Mouse (Mus musculus): ENCODE data around the gene Cd207.

Gene Cd207

GRCm38 (mm10) chr6:83677757-83678156, at the start of gene Cd207:
Cd207 (minus strand) TSS chr6:83677857.
- no peak for DNase-seq

- DNase-seq, result no peak
Measured at GRCm38 (mm10) chr6:83727178-83727577, 49.5 kb upstream of the Cd207 start.

GRCm38 (mm10) chr6:83722526-83722925, 44.9 kb upstream of the Cd207 start:
- DNase-seq, result no peak

DNA sequence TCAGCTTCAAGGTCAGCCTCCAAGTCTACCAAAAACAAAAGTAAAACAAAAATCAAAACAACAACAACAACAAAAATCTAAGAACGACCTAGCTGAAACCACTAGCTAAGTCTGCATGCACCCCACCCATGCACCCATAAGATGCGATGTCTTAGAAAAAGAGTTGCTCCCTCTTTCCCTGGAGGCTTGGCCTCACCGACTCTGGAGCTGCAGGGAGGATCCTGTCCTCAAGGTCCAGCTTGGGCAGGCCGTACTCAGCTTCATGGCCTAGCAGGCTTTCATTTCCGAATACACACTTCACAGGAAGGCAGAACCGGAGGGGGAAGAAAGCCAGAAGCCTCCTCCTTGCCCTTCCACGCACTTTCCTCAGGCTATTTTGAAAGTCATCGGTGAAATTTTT, 39.4 kb upstream of the Cd207 start:
- no peak for DNase-seq

DNA sequence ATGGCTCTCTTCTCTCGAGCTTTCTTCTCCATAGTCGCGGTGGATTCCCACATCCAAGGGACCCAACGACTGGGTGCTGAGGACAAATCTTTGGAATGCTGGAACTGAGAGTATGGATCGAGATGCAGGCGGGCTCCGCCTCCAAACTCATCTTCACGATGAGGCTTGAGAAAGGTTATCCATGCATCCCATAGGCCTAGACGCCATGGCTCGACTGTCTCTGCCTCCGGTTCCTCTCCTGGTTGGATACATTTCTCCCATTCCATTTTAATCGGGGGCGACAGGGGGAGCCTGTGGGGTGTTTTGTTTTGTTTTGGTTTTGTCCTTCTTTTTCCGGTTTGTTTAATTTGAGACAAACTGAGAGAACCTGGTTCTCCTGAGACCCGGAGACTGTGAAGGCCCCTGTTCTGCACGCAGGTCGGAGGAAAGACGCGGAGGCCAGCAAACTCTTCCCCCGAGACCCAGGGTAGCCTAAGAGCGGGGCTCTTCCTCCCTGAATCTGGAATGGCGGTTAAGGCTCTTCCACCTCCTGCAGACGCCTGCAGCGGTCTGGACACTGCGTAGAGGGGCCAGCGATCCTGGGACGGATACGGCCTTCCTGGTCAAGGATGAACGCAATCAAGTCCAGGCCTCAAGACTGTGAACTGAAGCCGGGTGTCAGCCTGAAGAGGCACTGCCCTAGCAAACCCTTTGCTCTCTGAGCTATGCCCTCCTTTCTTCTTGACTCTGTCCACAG, 38.0 kb upstream of the Cd207 start:
- no peak for DNase-seq

DNA sequence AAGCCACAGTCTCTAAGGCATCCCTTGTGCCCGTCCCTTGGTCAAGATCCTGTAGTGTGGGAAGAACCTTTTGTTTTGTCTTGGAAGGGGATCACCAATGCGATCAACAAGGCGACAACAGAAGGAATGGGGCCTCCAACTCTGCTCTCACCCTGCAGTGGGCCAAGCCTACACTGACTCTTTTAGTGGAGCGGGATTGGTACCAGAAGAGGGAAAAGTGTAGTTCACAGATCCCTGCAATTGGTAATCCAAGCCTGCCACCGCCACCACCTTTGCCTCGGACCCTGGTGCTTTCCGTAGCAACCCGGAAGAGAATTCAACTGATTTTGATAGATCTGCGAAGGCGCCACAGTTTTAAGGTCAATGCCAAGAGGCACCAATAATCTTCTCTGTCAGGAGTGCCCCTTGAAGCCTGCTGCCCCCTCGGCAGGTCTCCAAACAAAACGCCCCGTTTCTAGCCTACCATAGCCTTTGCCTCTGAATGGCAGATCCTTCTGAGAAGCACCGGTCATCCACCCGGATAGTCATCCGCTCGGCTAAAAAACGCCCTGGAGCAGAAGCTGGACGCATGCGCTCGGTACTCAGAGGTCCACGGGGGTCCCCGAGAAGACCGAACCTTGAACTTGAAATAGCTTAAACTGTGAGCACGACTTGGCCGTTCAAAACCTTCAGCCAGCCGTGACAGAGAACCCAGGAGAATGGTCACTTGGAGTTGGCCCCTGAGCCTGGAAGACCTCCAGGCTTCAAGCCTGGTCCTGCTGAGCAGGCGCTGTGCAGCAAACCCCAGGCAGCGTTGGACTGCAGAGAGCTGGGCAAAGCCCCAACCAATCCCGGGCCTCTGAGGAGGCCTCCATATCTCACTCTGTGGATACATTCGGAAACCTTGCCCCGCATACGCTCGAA, 36.8 kb upstream of the Cd207 start:
- DNase-seq, result no peak

DNA sequence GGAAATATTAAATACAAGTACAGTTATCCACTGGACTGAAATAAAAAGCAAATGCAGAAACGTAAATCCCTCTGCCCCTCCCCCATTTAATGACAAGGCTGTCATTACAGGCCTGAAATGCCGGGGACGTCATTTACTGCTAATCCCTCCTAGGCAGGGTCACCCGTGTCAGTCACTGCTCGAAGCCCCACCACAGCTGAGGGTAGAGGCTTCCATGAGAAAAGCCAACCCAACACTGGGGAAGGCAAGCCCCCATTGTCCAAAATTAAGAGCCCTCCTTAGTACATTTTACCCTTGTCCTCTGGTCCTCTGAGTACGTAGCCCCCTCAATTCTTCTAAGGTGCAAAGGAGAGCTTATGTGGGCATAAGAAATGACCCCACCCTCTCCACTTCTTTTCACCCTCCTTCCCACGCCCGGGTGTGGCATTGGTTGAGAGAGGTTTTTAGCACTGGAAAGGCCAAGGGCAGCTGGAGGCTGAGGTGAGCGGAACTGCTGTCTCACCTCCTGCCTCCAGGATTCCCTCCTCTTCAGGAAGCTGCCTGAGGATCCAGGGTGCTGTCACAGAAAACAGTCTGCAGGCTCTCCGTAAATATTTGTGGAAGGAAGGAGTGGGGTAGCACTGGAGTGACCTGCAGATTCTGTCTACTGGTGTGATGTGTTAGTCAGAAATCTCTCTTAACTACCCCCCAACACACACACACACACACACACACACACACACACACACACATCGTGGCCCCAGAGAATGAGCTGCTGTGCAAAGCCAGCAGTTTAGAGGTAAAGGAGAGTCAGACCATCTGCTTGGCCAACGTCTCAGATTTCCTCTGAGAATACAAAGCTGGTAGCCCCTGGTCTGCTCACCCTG, 35.8 kb upstream of the Cd207 start:
- DNase-seq, result no peak

- DNase-seq, result no peak
Measured at GRCm38 (mm10) chr6:83711725-83712475, 34.2 kb upstream of the Cd207 start.

DNA sequence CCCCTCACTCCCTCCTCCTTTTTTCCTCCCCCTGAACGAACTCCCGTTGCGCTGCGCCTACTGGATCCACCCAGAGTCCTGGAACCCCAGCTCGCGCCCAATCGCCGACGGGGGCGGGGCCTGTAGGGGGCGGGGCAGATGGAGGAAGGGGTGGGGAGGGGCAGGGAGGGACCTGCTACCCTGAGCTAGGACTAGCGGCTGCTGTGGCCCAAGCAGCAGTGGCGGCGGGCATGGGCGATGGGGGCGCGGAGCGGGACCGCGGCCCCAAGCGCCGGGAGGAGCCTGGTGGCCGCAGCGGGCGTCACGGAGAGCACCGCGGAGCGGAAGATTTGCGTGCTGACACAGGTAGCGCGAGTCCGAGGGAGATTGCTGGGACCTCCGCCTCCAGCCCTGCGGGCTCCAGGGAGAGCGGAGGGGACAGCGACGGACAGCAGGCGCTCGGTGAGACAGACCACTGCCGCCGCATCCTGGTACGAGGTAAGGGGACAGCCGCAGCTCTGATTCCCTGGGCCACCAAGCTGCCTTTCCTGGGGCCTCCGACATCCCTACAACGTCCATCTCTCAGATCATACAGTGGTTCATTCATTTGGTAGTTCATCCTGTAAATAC, 33.5 kb upstream of the Cd207 start, which contains the start of gene Vax2:
TSS of gene Vax2 (plus strand) at position 198 of the 609 bp plus-strand sequence.
- peak; percentile 72 for DNase-seq

DNA sequence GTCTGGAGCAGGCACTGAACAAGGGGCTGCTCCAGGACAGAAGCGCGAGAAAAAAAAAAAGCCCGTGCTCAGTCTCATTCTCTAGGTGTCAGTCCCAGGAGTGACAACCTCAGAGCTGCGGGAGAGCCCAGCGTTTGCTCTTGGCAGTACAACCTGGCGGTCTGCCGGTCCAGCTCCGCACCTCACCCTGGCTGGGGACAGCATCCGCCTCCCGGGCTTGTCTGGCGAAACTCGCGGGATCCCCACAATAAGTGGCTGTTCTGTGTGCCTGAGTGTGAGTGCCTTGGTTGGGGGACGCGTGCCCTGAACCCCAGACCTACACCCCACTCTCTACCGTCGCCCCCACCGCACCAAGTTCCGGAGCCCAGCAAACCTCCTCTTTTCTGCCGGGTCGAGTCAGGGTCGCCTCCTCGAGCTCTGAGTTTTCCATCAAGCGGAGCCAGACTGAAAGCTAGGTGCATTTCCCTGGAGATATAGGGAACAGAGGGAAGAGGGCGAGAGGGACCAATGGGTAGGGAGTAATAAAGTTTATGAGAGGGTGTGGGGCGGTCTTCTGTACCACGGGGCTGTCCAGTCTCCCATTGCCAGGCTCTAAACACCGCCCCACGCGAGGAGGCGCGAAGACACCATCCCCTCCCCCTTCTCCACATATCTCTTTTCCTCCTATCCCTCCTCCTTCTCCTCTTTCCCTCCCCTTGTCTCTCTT, 32.9 kb upstream of the Cd207 start:
- DNase-seq, result peak; percentile 36

DNA sequence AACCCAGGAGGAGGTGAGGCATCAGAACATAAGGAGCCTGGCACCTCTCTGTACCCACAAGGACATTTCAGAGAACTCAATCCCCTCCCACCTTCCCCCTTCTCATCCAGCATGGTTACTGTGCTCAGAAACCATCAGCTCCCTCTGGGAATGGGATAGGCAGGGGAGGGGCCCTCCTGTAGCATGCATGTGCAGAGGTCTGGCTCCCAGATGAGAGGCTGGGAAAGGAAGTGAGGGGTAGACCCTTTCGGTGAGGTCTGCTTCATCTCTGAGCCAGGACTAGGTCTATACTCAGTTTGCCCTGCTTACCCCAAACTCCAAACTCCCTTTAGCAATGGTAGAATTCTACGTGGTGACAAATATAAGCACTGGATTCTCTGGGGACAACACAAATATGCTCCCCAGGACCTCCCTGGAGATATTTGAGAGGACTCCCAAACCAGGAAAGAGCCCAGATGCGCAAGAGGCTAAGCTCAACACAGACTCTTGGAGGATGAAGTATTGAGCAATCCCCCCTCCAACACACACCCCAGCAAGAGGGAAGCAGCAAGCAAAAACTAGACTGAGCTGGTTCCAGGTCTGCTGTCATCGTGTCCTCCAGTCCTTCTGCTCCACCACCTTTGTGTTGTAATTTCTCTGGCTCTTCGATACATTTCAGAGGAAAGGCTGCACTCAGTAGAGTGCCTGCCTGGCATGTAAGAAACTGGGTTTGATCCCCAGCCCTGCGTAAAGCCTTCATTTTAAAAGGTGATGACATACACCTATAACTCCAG, 30.3 kb upstream of the Cd207 start:
- no peak for DNase-seq

GRCm38 (mm10) chr6:83704701-83705100, 27.0 kb upstream of the Cd207 start:
- no peak for DNase-seq

- DNase-seq, result no peak
Measured at GRCm38 (mm10) chr6:83704294-83704693, 26.6 kb upstream of the Cd207 start.

- no peak for DNase-seq
Measured at GRCm38 (mm10) chr6:83703722-83704078, 26.0 kb upstream of the Cd207 start.

GRCm38 (mm10) chr6:83703000-83703721, 25.5 kb upstream of the Cd207 start:
- no peak for DNase-seq

GRCm38 (mm10) chr6:83702146-83702999, 24.7 kb upstream of the Cd207 start:
- no peak for DNase-seq

- no peak for DNase-seq
Measured at GRCm38 (mm10) chr6:83701001-83701400, 23.3 kb upstream of the Cd207 start.

DNA sequence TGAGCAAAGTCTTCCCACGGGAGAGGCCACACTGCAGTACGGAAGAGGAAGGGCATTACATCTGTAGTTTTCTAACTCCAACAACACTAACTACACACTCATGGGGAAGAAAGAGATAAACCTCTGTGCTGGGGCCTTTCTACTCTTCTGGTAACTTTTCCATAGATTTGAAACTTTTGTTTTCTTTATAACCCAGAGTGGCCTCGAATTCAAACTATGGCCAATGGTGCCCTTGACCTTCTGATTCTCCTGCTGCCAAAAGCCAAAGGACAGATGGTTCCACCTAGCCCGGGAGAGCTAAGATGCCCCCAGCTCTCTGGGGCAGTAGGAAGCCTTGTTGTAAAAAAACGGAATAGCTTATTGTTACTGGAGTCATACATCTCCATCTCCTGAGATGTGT, 22.3 kb upstream of the Cd207 start:
- DNase-seq, result no peak

DNA sequence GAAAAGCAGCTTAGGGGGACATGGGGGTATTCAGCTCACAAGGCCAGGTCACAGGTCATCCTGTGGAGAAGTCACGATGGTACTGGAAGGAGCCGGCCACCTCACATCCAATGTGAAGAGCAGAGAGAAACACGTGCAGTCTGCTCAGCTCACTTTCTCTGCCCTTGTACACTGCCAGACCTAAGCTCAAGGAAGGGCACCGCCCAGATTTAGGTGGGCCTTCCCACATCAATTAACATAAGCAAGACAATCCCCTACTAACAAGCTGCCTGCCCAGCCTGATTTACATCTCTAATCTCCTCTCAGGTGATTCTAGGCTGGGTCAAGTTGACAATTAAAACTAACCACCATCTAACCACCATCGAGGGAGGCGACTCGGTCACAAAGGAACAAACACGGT, 20.3 kb upstream of the Cd207 start:
- DNase-seq, result no peak

Measured in thymus, postnatal 4 days (tissue).